Mouse (Mus musculus): ENCODE measurements around the gene Unc13a.

- TF ChIP-seq CTCF (IDR thresholded peaks at IDR 0.05; ENCODE audit: low read depth, low read length), result no peak
- TF ChIP-seq POLR2A (IDR thresholded peaks at IDR 0.05; ENCODE audit: insufficient read depth, low read length), result no peak
- no peak for TF ChIP-seq EP300 (IDR thresholded peaks at IDR 0.05; ENCODE audit: insufficient read depth, low read depth, low read length)
Measured at GRCm38 (mm10) chr8:71577856-71578387, 93.6 kb downstream of the Unc13a start.
